Mouse (Mus musculus) retina, adult 2 months (tissue): ENCODE measurements around the gene Olfr173.

Source experiments
- DNase-seq: peaks from one replicate; pipeline ENCODE4 v3.0.0-alpha.2; 2012; ENCODE audit warnings: low read depth, low spot score

The Olfr173 gene

GRCm38 (mm10) chr16:58800168-58800567, at the start of gene Olfr173:
Olfr173 (minus strand) TSS chr16:58800268.
- no peak for DNase-seq

GRCm38 (mm10) chr16:58826732-58827319, 26.8 kb upstream of the Olfr173 start, which contains the start of gene Olfr175-ps1:
Olfr175-ps1 (minus strand) TSS chr16:58826782.
- no peak for DNase-seq

GRCm38 (mm10) chr16:58763076-58763475, 37.0 kb downstream of the Olfr173 start, which contains the start of gene Olfr172:
Olfr172 (minus strand) TSS chr16:58763176.
- no peak for DNase-seq

- DNase-seq, result no peak
These were observed 43.9 kb downstream of the Olfr173 start for GRCm38 (mm10) chr16:58756191-58756590.

GRCm38 (mm10) chr16:58751314-58751713, 48.8 kb downstream of the Olfr173 start:
- no peak for DNase-seq

- no peak for DNase-seq
These were observed 53.4 kb downstream of the Olfr173 start for GRCm38 (mm10) chr16:58746715-58747114.
